Mouse (Mus musculus): ENCODE data around the gene Kcna2.
A peak's percentile ranks its signal among the peaks of the same experiment; 100 is the strongest.

The Kcna2 gene

GRCm38 (mm10) chr3:107150469-107150868, 49.5 kb downstream of the Kcna2 start:
- peak; percentile 48 to 60 for DNase-seq (ENCODE audit: low spot score in 2 of 2)

GRCm38 (mm10) chr3:107150872-107151540, 50.1 kb downstream of the Kcna2 start:
- peak; percentile 65 for DNase-seq (ENCODE audit: low spot score in 2 of 2)

- no peak for DNase-seq (ENCODE audit: low spot score in 2 of 2)
These were observed 53.1 kb downstream of the Kcna2 start for GRCm38 (mm10) chr3:107153772-107154655.

GRCm38 (mm10) chr3:107158856-107159255, 57.9 kb downstream of the Kcna2 start:
- no peak for DNase-seq (ENCODE audit: low spot score in 2 of 2)

- peak; percentile 39 to 48 for DNase-seq (ENCODE audit: low spot score in 2 of 2)
These were observed 58.5 kb downstream of the Kcna2 start for GRCm38 (mm10) chr3:107159418-107159817.

- peak; percentile 60 to 64 for DNase-seq (ENCODE audit: low spot score in 2 of 2)
These were observed 58.9 kb downstream of the Kcna2 start for GRCm38 (mm10) chr3:107159859-107160324.

GRCm38 (mm10) chr3:107162741-107163140, 61.8 kb downstream of the Kcna2 start:
- DNase-seq (ENCODE audit: low spot score in 2 of 2), result no peak
